Mouse (Mus musculus): ENCODE data around the gene Hdgf.

The Hdgf gene

GRCm38 (mm10) chr3:87909874-87910273 lies 3.8 kb downstream of the Hdgf start:
- peak; percentile 84 for DNase-seq (ENCODE audit: low spot score)

GRCm38 (mm10) chr3:87910573-87911141 lies 4.5 kb downstream of the Hdgf start:
- DNase-seq (ENCODE audit: low spot score): peak; percentile 93

- DNase-seq (ENCODE audit: low spot score): no peak
Observed at GRCm38 (mm10) chr3:87913491-87913890, 7.4 kb downstream of the Hdgf start.

GRCm38 (mm10) chr3:87913891-87914290 lies 7.8 kb downstream of the Hdgf start:
- DNase-seq (ENCODE audit: low spot score): no peak

- no peak for DNase-seq (ENCODE audit: low spot score)
Observed at GRCm38 (mm10) chr3:87916990-87917389, 10.9 kb downstream of the Hdgf start.

DNA sequence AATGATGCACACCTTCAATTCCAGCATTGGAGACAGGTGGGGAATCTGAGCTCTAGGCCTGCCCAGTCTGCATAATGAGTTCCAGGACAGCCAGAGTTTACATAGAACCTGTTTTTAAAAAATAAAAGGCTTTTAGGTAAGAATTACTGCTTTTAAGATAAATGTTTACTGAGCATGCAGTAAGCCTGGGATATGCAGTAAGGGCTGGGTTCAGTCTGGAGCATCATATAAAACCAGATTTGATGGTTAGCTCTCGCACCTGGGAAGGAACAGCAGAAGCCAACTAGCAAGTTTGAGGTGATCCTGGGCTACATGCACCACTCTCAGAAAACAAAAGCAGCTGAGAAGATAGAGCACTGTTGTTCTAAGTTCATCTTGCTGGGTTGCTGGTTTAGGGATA lies 12.4 kb downstream of the Hdgf start:
- DNase-seq (ENCODE audit: low spot score): no peak

DNA sequence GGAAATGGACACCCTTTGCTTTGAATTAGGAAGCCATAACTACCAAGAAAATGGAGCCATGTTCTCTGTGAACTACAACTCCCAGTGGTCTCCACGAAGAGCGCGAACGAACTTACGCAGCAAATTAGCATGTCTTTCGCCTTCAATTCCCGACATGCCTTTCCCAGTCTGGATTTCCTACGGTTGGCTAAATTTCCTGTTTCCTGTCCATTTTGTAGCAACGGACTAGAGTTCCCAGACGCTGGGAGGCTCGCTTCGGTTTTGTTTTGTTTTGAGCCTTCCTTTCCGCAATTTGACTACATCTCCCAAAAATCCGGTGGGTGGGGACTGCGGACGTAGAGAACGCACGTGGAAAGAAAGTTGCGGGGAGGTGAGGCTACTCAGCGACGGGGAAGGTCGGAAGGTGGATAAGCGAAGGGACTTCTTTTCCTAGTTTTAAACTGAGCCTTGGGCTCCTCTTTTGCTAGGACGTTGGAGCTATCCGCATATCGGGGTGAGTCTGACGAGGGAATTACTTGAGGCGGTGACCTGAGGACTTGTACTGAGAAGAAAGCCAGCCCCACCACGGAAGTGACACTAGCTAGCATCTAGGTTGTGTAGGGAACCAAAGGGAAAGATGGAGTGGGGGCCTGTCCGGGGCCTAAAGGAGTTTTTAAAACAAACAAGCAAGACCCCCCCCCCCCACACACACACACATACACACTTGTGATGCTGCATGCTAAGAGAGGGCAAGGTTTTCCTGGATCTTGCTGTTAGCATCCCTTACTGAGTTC lies 13.4 kb downstream of the Hdgf start, which contains the start of gene Mrpl24:
Mrpl24 (plus strand) TSS at position 171 of the 773 bp plus-strand sequence.
- peak; percentile 98 for DNase-seq (ENCODE audit: low spot score)

GRCm38 (mm10) chr3:87920270-87920943 lies 14.3 kb downstream of the Hdgf start:
- DNase-seq (ENCODE audit: low spot score): no peak

GRCm38 (mm10) chr3:87924996-87925395 lies 18.9 kb downstream of the Hdgf start:
- DNase-seq (ENCODE audit: low spot score): no peak

DNA sequence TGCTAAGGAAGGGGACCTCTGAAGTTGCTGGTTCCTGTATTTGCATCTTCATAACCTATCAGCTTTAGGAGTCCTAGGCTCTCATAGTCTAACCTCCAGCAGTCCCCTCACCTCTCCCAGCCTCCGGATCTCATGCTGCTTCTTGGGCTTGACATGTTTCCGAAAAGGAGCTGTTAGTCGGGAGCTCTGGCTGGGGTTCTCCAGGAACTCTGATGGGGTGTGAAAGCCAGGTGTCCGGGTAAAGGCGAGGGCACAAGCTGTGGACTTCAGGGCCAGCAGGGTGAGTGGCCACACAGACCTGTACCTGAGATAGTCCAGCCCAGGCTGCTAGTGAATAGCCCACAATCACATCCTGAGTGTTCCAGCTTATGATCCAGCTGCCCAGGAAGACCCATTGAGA lies 21.3 kb downstream of the Hdgf start:
- no peak for DNase-seq (ENCODE audit: low spot score)

- no peak for DNase-seq (ENCODE audit: low spot score)
Observed at GRCm38 (mm10) chr3:87929341-87930077, 23.4 kb downstream of the Hdgf start.

DNA sequence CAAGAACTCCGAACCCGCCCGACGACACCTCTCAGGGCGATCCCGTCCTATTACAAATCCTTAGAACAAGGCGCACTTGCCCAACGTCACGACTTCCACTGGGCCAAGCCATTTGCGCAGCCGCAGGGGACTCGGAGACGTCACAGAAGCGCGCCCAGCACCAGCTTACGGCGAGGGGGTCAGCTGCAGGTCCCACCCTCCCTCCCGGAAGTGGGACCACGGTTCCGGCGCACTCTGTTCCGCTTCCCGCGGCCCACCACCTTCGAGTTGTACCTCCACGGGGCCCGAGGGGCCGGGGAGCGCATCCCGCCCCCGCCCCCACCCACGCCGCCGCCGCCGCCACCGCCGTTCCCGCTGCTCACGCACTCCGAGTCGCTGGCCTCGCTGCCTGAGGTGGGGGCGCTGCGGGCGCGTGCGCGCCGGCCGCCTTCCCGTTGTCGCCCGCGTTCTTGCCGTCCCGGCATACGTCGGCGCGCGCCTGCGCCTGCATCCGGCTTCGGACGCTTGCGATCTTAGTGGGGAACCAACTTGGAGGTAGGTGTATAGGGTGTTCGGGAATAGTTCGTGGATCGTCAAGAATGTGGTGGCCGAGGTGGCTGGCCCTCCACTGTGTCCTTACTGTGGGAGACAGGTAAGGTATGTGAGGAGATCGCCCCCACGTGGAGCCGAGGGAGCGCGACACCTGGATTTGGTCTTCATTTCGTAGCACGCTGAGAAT lies 24.1 kb downstream of the Hdgf start, which contains the start of the genes Isg20l2 and Rrnad1:
Isg20l2 (plus strand) TSS at position 237 of the 718 bp plus-strand sequence.
Rrnad1 (minus strand) TSS at position 640 of the 718 bp plus-strand sequence.
- peak; percentile 97 for DNase-seq (ENCODE audit: low spot score)

GRCm38 (mm10) chr3:87934026-87934425 lies 27.9 kb downstream of the Hdgf start:
- DNase-seq (ENCODE audit: low spot score): no peak

DNA sequence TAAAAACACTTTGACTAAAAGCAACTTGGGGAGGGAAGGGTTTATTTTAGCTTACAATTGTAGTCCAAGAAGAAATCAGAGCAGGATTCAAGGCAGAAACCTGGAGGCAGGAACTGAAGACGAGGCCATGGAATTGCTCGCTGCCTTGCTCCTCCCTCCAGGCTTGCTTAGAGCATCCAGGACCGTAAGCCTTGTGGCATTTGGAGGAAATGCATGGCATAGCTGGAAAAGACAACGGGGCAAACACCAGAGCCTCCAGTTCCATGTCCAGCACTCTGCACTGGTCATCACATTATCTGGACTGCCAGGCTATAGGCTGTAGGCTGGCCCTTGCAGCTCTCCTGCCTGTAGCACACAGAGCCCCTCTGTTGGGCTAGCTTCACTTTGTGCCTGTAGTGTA lies 28.4 kb downstream of the Hdgf start:
- no peak for DNase-seq (ENCODE audit: low spot score)

DNA sequence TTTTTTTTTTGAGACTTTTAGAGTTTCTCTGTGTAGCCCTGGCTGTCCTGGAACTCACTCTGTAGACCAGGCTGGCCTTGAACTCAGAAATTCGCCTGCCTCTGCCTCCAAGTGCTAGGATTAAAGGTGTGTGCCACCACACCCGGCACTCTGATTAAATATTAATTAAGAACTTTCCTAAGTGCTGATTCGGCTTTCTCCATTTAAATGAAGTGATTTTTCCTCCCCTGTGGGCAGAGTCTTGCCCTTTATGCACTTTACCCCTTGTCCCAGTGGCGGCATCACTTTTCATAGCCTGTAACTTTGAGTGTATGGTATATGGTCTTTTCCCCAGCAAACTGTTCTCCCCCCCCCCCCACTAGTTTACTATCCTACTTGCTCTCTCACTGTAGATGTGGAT lies 29.1 kb downstream of the Hdgf start:
- no peak for DNase-seq (ENCODE audit: low spot score)

DNA sequence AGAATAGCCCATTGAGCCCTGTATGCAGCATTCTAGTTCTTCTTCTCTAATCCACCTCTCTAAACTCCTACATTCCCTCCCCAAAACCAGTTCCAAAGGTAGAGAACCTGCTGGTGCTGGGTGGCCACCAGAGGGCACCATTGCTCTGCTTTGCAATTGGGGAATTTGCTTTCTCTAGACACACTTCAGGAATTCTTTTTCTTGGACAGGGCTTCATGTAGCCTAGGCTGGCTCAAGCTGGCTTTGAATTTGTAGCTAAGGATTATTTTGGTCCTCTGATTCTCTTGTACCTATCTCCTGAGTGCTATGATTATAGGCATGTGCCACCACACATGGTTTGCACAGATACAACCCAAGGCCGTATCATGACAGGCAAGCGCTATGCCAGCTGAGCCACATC lies 29.7 kb downstream of the Hdgf start:
- DNase-seq (ENCODE audit: low spot score): peak; percentile 85

DNA sequence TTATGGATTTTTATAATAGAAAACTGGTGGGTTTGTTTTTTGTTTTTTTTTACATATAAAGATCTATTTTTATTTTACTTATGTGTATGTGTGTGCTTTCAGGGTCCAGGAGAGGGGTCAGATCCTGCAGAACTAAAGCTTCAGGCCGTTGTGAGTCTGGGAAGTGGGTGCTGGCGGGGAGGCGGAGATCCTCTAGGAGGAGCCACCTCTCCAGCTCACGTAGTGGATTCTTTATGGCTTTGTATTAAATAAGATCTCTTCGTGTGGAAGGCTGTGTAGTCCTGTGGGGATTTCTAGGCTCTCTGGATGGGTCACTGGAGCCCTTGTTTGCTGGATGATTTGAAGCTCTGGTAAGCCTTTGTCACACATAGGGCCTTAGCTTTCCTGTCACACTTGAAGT lies 34.5 kb downstream of the Hdgf start:
- no peak for DNase-seq (ENCODE audit: low spot score)

GRCm38 (mm10) chr3:87942471-87942870 lies 36.4 kb downstream of the Hdgf start:
- DNase-seq (ENCODE audit: low spot score): peak; percentile 63

- DNase-seq (ENCODE audit: low spot score): peak; percentile 39
Observed at GRCm38 (mm10) chr3:87943586-87943985, 37.5 kb downstream of the Hdgf start.

GRCm38 (mm10) chr3:87944838-87945600 lies 38.9 kb downstream of the Hdgf start:
- no peak for DNase-seq (ENCODE audit: low spot score)

Data from adipocyte (in vitro differentiated cells).